In the genomic region with DNA sequence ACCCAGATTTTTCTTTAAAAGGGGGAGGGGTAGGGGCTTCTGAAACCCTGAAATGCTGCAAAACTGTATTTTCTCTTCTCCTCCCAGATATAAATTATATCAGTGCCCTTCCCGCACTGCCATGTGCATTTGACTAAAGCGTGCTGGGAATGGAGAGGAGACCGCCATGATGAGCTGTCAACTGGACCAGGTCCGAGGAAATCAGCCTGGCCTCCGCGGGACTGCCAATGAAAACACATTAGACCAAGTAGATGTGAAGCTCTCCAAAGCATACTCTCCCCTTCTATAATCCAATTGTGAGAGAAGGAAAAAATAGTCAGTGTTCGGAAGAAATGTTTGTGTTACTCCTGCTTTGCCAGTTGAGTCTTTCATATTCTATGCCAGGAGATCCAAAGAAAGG, we compare ENCODE assay signal across 18 mouse cellular contexts.
"Had no signal": no experiment of that assay in that cellular context is flagged by ENCODE, and none has a peak within 500 bp of the region (broad histone marks: within the 10 kb centered on the region; RNA-seq: fewer than 3 reads in every experiment).

No protein-coding gene starts in this region.

- DNase-seq: lung, adult 18-20 months; midbrain, embryonic 14.5 days; retina, postnatal 1 day; right cerebral cortex, adult 18-20 months; right cerebral cortex, postnatal 25 days; right cerebral cortex, postnatal 4 days; spleen, adult 18-20 months; thymus, adult 18-20 months; thymus, postnatal 14 days; thymus, postnatal 36 days had no signal

- H3K9ac ChIP-seq: lung, embryonic 15.5 days; midbrain, embryonic 12.5 days; neural tube, embryonic 13.5 days; neural tube, embryonic 15.5 days had no signal

- H3K4me3 ChIP-seq: lung, embryonic 15.5 days; midbrain, embryonic 10.5 days; midbrain, embryonic 12.5 days; myocyte; neural tube, embryonic 13.5 days; neural tube, embryonic 15.5 days had no signal

- H3K4me2 ChIP-seq: lung, embryonic 15.5 days; midbrain, embryonic 12.5 days; neural tube, embryonic 13.5 days; neural tube, embryonic 15.5 days had no signal

- H3K36me3 ChIP-seq: lung, embryonic 15.5 days; midbrain, embryonic 10.5 days; midbrain, embryonic 12.5 days; neural tube, embryonic 13.5 days; neural tube, embryonic 15.5 days had no signal

- H3K9me3 ChIP-seq: lung, embryonic 15.5 days; midbrain, embryonic 10.5 days; midbrain, embryonic 12.5 days; neural tube, embryonic 13.5 days; neural tube, embryonic 15.5 days had no signal

- H3K27me3 ChIP-seq: lung, embryonic 15.5 days; midbrain, embryonic 12.5 days; neural tube, embryonic 13.5 days; neural tube, embryonic 15.5 days had no signal

- ATAC-seq: lung, postnatal 0 days; midbrain, embryonic 16.5 days had no signal

- H3K27ac ChIP-seq: lung, embryonic 15.5 days; midbrain, embryonic 10.5 days; midbrain, embryonic 12.5 days; neural tube, embryonic 13.5 days; neural tube, embryonic 15.5 days had no signal
